Comparison of ENCODE assay signal across 8 mouse cellular contexts in the genomic region with DNA sequence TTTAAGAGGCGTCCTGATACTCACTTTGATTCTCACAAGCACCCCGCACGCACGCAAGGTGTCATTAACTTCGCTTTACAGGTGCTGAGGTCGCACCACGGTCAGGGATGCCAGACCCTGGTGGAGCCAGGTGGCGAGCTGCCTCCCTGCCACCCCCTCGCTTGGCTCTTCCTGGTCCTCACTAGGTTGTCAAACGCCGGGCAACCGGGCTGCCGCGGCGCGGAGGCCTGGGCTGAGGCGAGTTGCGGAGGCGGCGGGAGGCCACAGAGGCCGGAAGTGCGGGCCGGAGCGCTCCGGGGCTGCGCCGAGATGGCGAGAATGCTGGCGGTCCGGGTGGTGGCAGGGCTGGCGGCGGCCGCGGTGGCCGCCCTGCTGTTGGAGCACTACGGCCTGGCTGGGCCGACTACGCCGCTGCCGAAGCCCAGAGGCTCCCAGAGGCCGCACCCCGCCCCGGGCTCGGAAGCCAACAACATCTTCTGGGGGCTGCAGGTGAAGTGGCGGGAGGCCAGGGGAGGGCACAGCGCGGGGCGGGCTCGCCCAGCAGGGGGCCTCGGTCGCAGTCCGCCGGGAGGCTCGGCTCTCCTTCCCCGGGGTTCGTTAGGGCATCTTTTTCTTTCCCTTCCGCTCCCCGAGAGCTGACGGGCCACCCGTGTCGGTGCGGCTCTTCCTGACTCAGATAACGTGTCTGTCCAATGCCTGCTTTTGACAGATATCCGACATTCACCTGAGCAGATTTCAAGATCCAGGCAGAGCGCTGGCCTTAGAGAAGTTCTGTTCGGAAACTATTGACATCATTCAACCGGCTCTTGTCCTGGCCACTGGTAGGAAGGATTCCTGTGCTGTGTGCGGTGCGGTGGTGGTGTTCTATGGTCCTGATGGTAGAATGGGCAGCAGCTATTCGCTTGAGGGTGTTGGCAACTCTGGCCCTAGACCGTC. TPM values are rescaled to one million over a fixed set of nuclear protein-coding genes. Genes with fewer than 3 reads are reported as not detected.
DNase-seq lines count a peak whose midpoint lies in the region; ATAC-seq and TF ChIP-seq lines count a peak whose summit lies in the region.

TSS of gene Tmem62 (plus strand) at position 28 of the 936 bp plus-strand sequence.

- H3K36me3 ChIP-seq in embryonic facial prominence, embryonic 10.5 days (replicated peaks) = no peaks in the 10 kb centered on the region
- H3K36me3 ChIP-seq in intestine, embryonic 16.5 days (ENCODE audit: control insufficient read depth, insufficient read depth, low read length) = no peaks in the 10 kb centered on the region
- no peaks in the 10 kb centered on the region for H3K36me3 ChIP-seq in limb, embryonic 10.5 days
- no peaks in the 10 kb centered on the region for H3K36me3 ChIP-seq in midbrain, embryonic 11.5 days (ENCODE audit: control insufficient read depth, insufficient read depth, low read length)
- H3K36me3 ChIP-seq in small intestine, adult 2 months (ENCODE audit: control insufficient read depth, insufficient read depth, low read length) = no peaks in the 10 kb centered on the region

- peaks cover 18% of the 10 kb centered on the region for H3K4me1 ChIP-seq in embryonic facial prominence, embryonic 10.5 days
- peaks cover 3% of the 10 kb centered on the region; the same call in 1 of the 2 replicates for H3K4me1 ChIP-seq in intestine, embryonic 16.5 days (ENCODE audit: control insufficient read depth, insufficient read depth, low read length)
- peaks cover 7% of the 10 kb centered on the region; the same call in 1 of the 2 replicates for H3K4me1 ChIP-seq in limb, embryonic 10.5 days
- H3K4me1 ChIP-seq in midbrain, embryonic 11.5 days (ENCODE audit: control insufficient read depth, insufficient read depth, low read length) = no peaks in the 10 kb centered on the region
- H3K4me1 ChIP-seq in small intestine, adult 2 months (ENCODE audit: control insufficient read depth, insufficient read depth, insufficient read length, low read length) = peaks cover 3% of the 10 kb centered on the region; the same call in 1 of the 2 replicates

- H3K27me3 ChIP-seq in embryonic facial prominence, embryonic 10.5 days (replicated peaks; ENCODE audit: low read depth, poor library complexity, severe bottlenecking) = peaks cover 21% of the 10 kb centered on the region
- H3K27me3 ChIP-seq in intestine, embryonic 16.5 days (replicated peaks; ENCODE audit: control insufficient read depth, insufficient read depth, low read length) = 0 out of 2 replicates have a peak, but pooled peaks cover 2% of the 10 kb centered on the region
- H3K27me3 ChIP-seq in limb, embryonic 10.5 days (ENCODE audit: low read depth, poor library complexity, severe bottlenecking) = peaks cover 28% of the 10 kb centered on the region
- H3K27me3 ChIP-seq in midbrain, embryonic 11.5 days (ENCODE audit: control insufficient read depth, insufficient read depth, low read length) = no peaks in the 10 kb centered on the region
- H3K27me3 ChIP-seq in small intestine, adult 2 months (ENCODE audit: control insufficient read depth, insufficient read depth, low read length) = no peaks in the 10 kb centered on the region

- TF ChIP-seq CTCF in small intestine, adult 2 months (IDR thresholded peaks at IDR 0.05; ENCODE audit: extremely low read depth, insufficient read length, insufficient replicate concordance, low read depth, low read length) = peak; percentile 50

- H3K4me2 ChIP-seq in intestine, embryonic 16.5 days (ENCODE audit: low read depth, low read length) = peak within 1 kb of the TSS; percentile 74
- peak within 1 kb of the TSS; percentile 95 for H3K4me2 ChIP-seq in midbrain, embryonic 11.5 days

- DNase-seq in 3134 (ENCODE audit: extremely low read depth, insufficient read length, low spot score) = peak; percentile 86
- peak; percentile 80 for DNase-seq in adrenal gland, postnatal 10 days
- peak; percentile 72 for DNase-seq in embryonic facial prominence, embryonic 10.5 days (ENCODE audit: low spot score)
- DNase-seq in gonadal fat pad, adult 2 months (ENCODE audit: low read depth) = no peak
- peak; percentile 71 for DNase-seq in limb, embryonic 10.5 days (ENCODE audit: low spot score)
- peak; percentile 96 for DNase-seq in midbrain, embryonic 11.5 days (ENCODE audit: low spot score, missing footprints)

- H3K9me3 ChIP-seq in embryonic facial prominence, embryonic 10.5 days = no peaks in the 10 kb centered on the region
- no peaks in the 10 kb centered on the region for H3K9me3 ChIP-seq in intestine, embryonic 16.5 days (ENCODE audit: control insufficient read depth, low read length)
- H3K9me3 ChIP-seq in limb, embryonic 10.5 days (replicated peaks) = no peaks in the 10 kb centered on the region
- no peaks in the 10 kb centered on the region for H3K9me3 ChIP-seq in midbrain, embryonic 11.5 days (ENCODE audit: control insufficient read depth, low read length)

- peak within 1 kb of the TSS; percentile 87 for H3K9ac ChIP-seq in intestine, embryonic 16.5 days (ENCODE audit: low read depth, low read length)
- peak within 1 kb of the TSS; percentile 87 for H3K9ac ChIP-seq in midbrain, embryonic 11.5 days (ENCODE audit: low read length)

- TF ChIP-seq POLR2A in small intestine, adult 2 months (IDR thresholded peaks at IDR 0.05; ENCODE audit: low read depth, low read length) = peak; percentile 36

- peak; percentile 92 for ATAC-seq in intestine, embryonic 16.5 days
- ATAC-seq in midbrain, embryonic 11.5 days (ENCODE audit: low FRiP score) = peak; percentile 84

- peak within 1 kb of the TSS; percentile 66 for H3K4me3 ChIP-seq in embryonic facial prominence, embryonic 10.5 days
- peak within 1 kb of the TSS; percentile 66 for H3K4me3 ChIP-seq in intestine, embryonic 16.5 days (ENCODE audit: low read length)
- H3K4me3 ChIP-seq in limb, embryonic 10.5 days = peak within 1 kb of the TSS; percentile 81
- peak within 1 kb of the TSS; percentile 73 for H3K4me3 ChIP-seq in midbrain, embryonic 11.5 days (ENCODE audit: low read depth, low read length)
- H3K4me3 ChIP-seq in small intestine, adult 2 months (ENCODE audit: low read depth, low read length) = peak within 1 kb of the TSS; percentile 79

- peak within 1 kb of the TSS; percentile 84 for H3K27ac ChIP-seq in embryonic facial prominence, embryonic 10.5 days (replicated peaks)
- H3K27ac ChIP-seq in intestine, embryonic 16.5 days (ENCODE audit: low read length) = peak within 1 kb of the TSS; percentile 74
- H3K27ac ChIP-seq in limb, embryonic 10.5 days = peak within 1 kb of the TSS; percentile 86
- peak within 1 kb of the TSS; percentile 60; the same call in 1 of the 2 replicates for H3K27ac ChIP-seq in midbrain, embryonic 11.5 days (ENCODE audit: low read depth, low read length)
- H3K27ac ChIP-seq in small intestine, adult 2 months (ENCODE audit: insufficient read depth, low read depth, low read length) = peak within 1 kb of the TSS; percentile 65

- 2% methylated on average over 71 of the region's 71 CpGs for WGBS in embryonic facial prominence, embryonic 10.5 days
- 2% methylated on average over 63 of the region's 71 CpGs for WGBS in intestine, embryonic 16.5 days
- under 1% methylated on average over 71 of the region's 71 CpGs for WGBS in limb, embryonic 10.5 days
- 2% methylated on average over 71 of the region's 71 CpGs for WGBS in midbrain, embryonic 11.5 days
- WGBS in small intestine, adult 2 months = 1% methylated on average over 60 of the region's 71 CpGs

RNA-seq across cellular contexts. Expression of gene Tmem62, which starts in this region (rescaled TPM):
- 1 to 10 TPM; 5.0 to 8.5 TPM for total RNA-seq in adrenal gland, postnatal 10 days (2021)
- 3.2 TPM in 2 replicates for polyA plus RNA-seq in embryonic facial prominence, embryonic 10.5 days (2016; fragmentation: Nextera tagmentation; extraction: Ambion mirVana)
- 10.7 and 12.2 TPM in 2 replicates for polyA plus RNA-seq in gonadal fat pad, adult 2 months (2012; rRNA removed)
- polyA plus RNA-seq in intestine, embryonic 16.5 days (2015; fragmentation: Nextera tagmentation; extraction: Ambion mirVana) = 4.1 and 4.3 TPM in 2 replicates
- 0.68 and 0.72 TPM in 2 replicates for polyA plus RNA-seq in limb, embryonic 10.5 days (2016; fragmentation: Nextera tagmentation; extraction: Ambion mirVana)
- 6.2 and 7.0 TPM in 2 replicates for polyA plus RNA-seq in midbrain, embryonic 11.5 days (2014; fragmentation: Nextera tagmentation; extraction: Ambion mirVana)
- polyA plus RNA-seq in small intestine, adult 2 months (2012; rRNA removed) = 2.3 and 5.1 TPM in 2 replicates

Comparison
In these comparisons a context has a peak if more than half of its experiments do, and no peak if none do; other contexts are left out.
1. Peak in DNase-seq, H3K4me3 ChIP-seq and H3K27ac ChIP-seq in limb, embryonic 10.5 days; RNA of the gene not detected or under 1 TPM.